Mouse (Mus musculus): ENCODE measurements around the gene Gm6793. TPM values are rescaled to one million over a fixed set of nuclear protein-coding genes. Genes with fewer than 3 reads are reported as not detected.

Gm6793 gene
- polyA plus RNA-seq, 1 experiment from 2014 or later, result 0.52 TPM

Other genes with a start within 250 kb of the Gm6793 start
- gene Cfdp1, start 160.7 kb downstream of the Gm6793 start, polyA plus RNA-seq (2015; fragmentation: Nextera tagmentation; extraction: Ambion mirVana), result 194 and 201 TPM in 2 replicates
- 3.9 and 4.8 TPM in 2 replicates for gene Tmem170, start 138.3 kb downstream of the Gm6793 start, polyA plus RNA-seq (2015; fragmentation: Nextera tagmentation; extraction: Ambion mirVana)
- 3.4 and 3.5 TPM in 2 replicates for gene Chst5, start 104.6 kb downstream of the Gm6793 start, polyA plus RNA-seq (2015; fragmentation: Nextera tagmentation; extraction: Ambion mirVana)
- 15.9 and 17.3 TPM in 2 replicates for gene Tmem231, start 81.2 kb downstream of the Gm6793 start, polyA plus RNA-seq (2015; fragmentation: Nextera tagmentation; extraction: Ambion mirVana)
- gene Gabarapl2, start 74.3 kb downstream of the Gm6793 start, polyA plus RNA-seq (2015; fragmentation: Nextera tagmentation; extraction: Ambion mirVana), result 403 and 479 TPM in 2 replicates
- 8.5 and 9.4 TPM in 2 replicates for gene Adat1, start 22.7 kb downstream of the Gm6793 start, polyA plus RNA-seq (2015; fragmentation: Nextera tagmentation; extraction: Ambion mirVana)
- 166 and 186 TPM in 2 replicates for gene Kars, start 3.7 kb downstream of the Gm6793 start, polyA plus RNA-seq (2015; fragmentation: Nextera tagmentation; extraction: Ambion mirVana)
- 61.3 and 64.9 TPM in 2 replicates for gene Terf2ip, start 3.6 kb downstream of the Gm6793 start, polyA plus RNA-seq (2015; fragmentation: Nextera tagmentation; extraction: Ambion mirVana)

Data from neural tube, embryonic 15.5 days (tissue).